In genomic region chr8:115173634-115174081, GRCm38 (mm10) we compare ENCODE assay signal across 11 mouse cellular contexts.
A peak's percentile ranks its signal among the peaks of the same experiment; 100 is the strongest.
DNase-seq lines count a peak whose midpoint lies in the region; ATAC-seq and TF ChIP-seq lines count a peak whose summit lies in the region.
"Had no signal": no experiment of that assay in that cellular context is flagged by ENCODE, and none has a peak within 500 bp of the region (broad histone marks: within the 10 kb centered on the region; RNA-seq: fewer than 3 reads in every experiment).

No protein-coding gene starts in this region.

- no peak for TF ChIP-seq CTCF in left cerebral cortex, adult 2 months (IDR thresholded peaks at IDR 0.05)
- no peak for TF ChIP-seq CTCF in forebrain, postnatal 0 days (IDR thresholded peaks at IDR 0.05; ENCODE audit: low read depth)

- intact Hi-C loops in left cerebral cortex, postnatal 4 days (cut with DNase I): no loop called here
- intact Hi-C loops in left cerebral cortex, adult 2 months (cut with DNase I): no loop called here
- intact Hi-C loops in left cerebral cortex, postnatal 36 days (cut with DNase I): no loop called here

- no peak overlapping the region for H3K9ac ChIP-seq in forebrain, postnatal 0 days
- no peak overlapping the region for H3K9ac ChIP-seq in limb, embryonic 13.5 days
- no peak overlapping the region for H3K9ac ChIP-seq in neural tube, embryonic 15.5 days (replicated peaks)
- H3K9ac ChIP-seq: heart, embryonic 15.5 days; intestine, embryonic 15.5 days; liver, postnatal 0 days had no signal

- H3K4me3 ChIP-seq in left cerebral cortex, adult 2 months: no peak overlapping the region
- H3K4me3 ChIP-seq in forebrain, postnatal 0 days (ENCODE audit: low read depth, low read length): no peak overlapping the region
- no peak overlapping the region for H3K4me3 ChIP-seq in limb, embryonic 13.5 days
- H3K4me3 ChIP-seq in neural tube, embryonic 15.5 days (replicated peaks): no peak overlapping the region
- H3K4me3 ChIP-seq: heart, embryonic 15.5 days; intestine, embryonic 15.5 days had no signal

- peaks cover 7% of the 10 kb centered on the region; the same call in 1 of the 2 replicates for H3K4me1 ChIP-seq in forebrain, postnatal 0 days (ENCODE audit: insufficient read depth)
- peaks cover 11% of the 10 kb centered on the region for H3K4me1 ChIP-seq in limb, embryonic 13.5 days
- peaks cover 13% of the 10 kb centered on the region for H3K4me1 ChIP-seq in neural tube, embryonic 15.5 days
- H3K4me1 ChIP-seq: heart, embryonic 15.5 days; intestine, embryonic 15.5 days had no signal

- no peak overlapping the region for H3K27ac ChIP-seq in left cerebral cortex, adult 2 months
- H3K27ac ChIP-seq in forebrain, postnatal 0 days (ENCODE audit: low read depth, low read length): no peak overlapping the region
- no peak overlapping the region for H3K27ac ChIP-seq in limb, embryonic 13.5 days
- peak overlapping the region; percentile 33; the same call in 1 of the 2 replicates for H3K27ac ChIP-seq in neural tube, embryonic 15.5 days (replicated peaks)
- H3K27ac ChIP-seq: heart, embryonic 15.5 days; intestine, embryonic 15.5 days had no signal

- no peaks in the 10 kb centered on the region for H3K9me3 ChIP-seq in forebrain, postnatal 0 days (ENCODE audit: low read length)
- H3K9me3 ChIP-seq in limb, embryonic 13.5 days: no peaks in the 10 kb centered on the region
- H3K9me3 ChIP-seq in neural tube, embryonic 15.5 days (replicated peaks): no peaks in the 10 kb centered on the region
- H3K9me3 ChIP-seq: heart, embryonic 15.5 days; intestine, embryonic 15.5 days had no signal

- no peaks in the 10 kb centered on the region for H3K36me3 ChIP-seq in forebrain, postnatal 0 days (ENCODE audit: insufficient read depth)
- H3K36me3 ChIP-seq in limb, embryonic 13.5 days: no peaks in the 10 kb centered on the region
- no peaks in the 10 kb centered on the region for H3K36me3 ChIP-seq in neural tube, embryonic 15.5 days
- H3K36me3 ChIP-seq: heart, embryonic 15.5 days; intestine, embryonic 15.5 days had no signal

- 8% methylated on average over 14 of the region's 14 CpGs for WGBS in forebrain, postnatal 0 days
- 33% methylated on average over 14 of the region's 14 CpGs for WGBS in limb, embryonic 13.5 days
- WGBS in neural tube, embryonic 15.5 days: 13% methylated on average over 14 of the region's 14 CpGs

- H3K27me3 ChIP-seq in forebrain, postnatal 0 days (ENCODE audit: insufficient read depth, low read length): peaks cover 5% of the 10 kb centered on the region; the same call in 1 of the 2 replicates
- peaks cover 19% of the 10 kb centered on the region; the same call in 1 of the 2 replicates for H3K27me3 ChIP-seq in limb, embryonic 13.5 days
- no peaks in the 10 kb centered on the region for H3K27me3 ChIP-seq in neural tube, embryonic 15.5 days (replicated peaks)
- H3K27me3 ChIP-seq: heart, embryonic 15.5 days; intestine, embryonic 15.5 days had no signal

- H3K4me2 ChIP-seq in forebrain, postnatal 0 days (ENCODE audit: low read depth): peak overlapping the region; percentile 27
- H3K4me2 ChIP-seq in limb, embryonic 13.5 days (replicated peaks): peak overlapping the region; percentile 43
- peak overlapping the region; percentile 36 for H3K4me2 ChIP-seq in neural tube, embryonic 15.5 days
- H3K4me2 ChIP-seq: heart, embryonic 15.5 days; intestine, embryonic 15.5 days had no signal

- peak; percentile 93 for ATAC-seq in forebrain, postnatal 0 days
- ATAC-seq in limb, embryonic 13.5 days (ENCODE audit: low FRiP score, low read depth): no peak
- no peak for ATAC-seq in neural tube, embryonic 15.5 days (ENCODE audit: low FRiP score)
- ATAC-seq: intestine, embryonic 15.5 days; liver, postnatal 0 days had no signal

- DNase-seq in left cerebral cortex, postnatal 4 days: peak; percentile 43
- DNase-seq in left cerebral cortex, adult 2 months (ENCODE audit: extremely low spot score in 1 of 2, low spot score in 2 of 2): no peak
- DNase-seq in forebrain, postnatal 0 days: peak; percentile 67
- no peak for DNase-seq in cerebellum, adult 11-12 months
- no peak for DNase-seq in ovary, postnatal 14 days (ENCODE audit: low spot score)
- DNase-seq in left cerebral cortex, postnatal 36 days (ENCODE audit: low spot score in 2 of 2): no peak
- DNase-seq: liver, postnatal 0 days had no signal

Comparison
In these comparisons a context has a peak if more than half of its experiments do, and no peak if none do; other contexts are left out.
1. DNase-seq: peak in left cerebral cortex, postnatal 4 days (single experiment) and forebrain, postnatal 0 days (single experiment); none in left cerebral cortex, adult 2 months (0 of 2), cerebellum, adult 11-12 months (single experiment), ovary, postnatal 14 days (single experiment) and left cerebral cortex, postnatal 36 days (0 of 2).
2. Peak in every context shown above with its lines, with median percentiles within 50 percentile points of each other: H3K4me2 ChIP-seq.